Mouse (Mus musculus) forebrain, embryonic 13.5 days (tissue): ENCODE measurements around the gene Ptp4a2. TPM values are rescaled to one million over a fixed set of nuclear protein-coding genes. Genes with fewer than 3 reads are reported as not detected.

Experiments
- ATAC-seq: fragments of 200-750 bp; cut with Nextera tagmentation; 2 replicates; pipeline ENCODE4 v1.8.0; 2017
- H3K27ac ChIP-seq: fragments of 300-500 bp; sonication (generic); 2 replicates; pipeline ENCODE4 v1.5.1; 2015; ENCODE audit warnings: inconsistent platforms, mild to moderate bottlenecking, moderate library complexity
- H3K27me3 ChIP-seq: fragments of 300-500 bp; sonication (generic); 2 replicates; pipeline ENCODE4 v1.6.1; 2015; ENCODE audit warnings: mild to moderate bottlenecking, inconsistent platforms
- H3K36me3 ChIP-seq: fragments of 300-500 bp; sonication (generic); 2 replicates; pipeline ENCODE4 v1.6.1; 2015; ENCODE audit warnings: mild to moderate bottlenecking, inconsistent platforms; ENCODE audit not compliant: poor library complexity, severe bottlenecking
- H3K4me1 ChIP-seq: fragments of 300-500 bp; sonication (generic); 2 replicates; pipeline ENCODE4 v1.6.1; 2015; ENCODE audit warnings: inconsistent platforms
- H3K4me2 ChIP-seq: fragments of 300-500 bp; sonication (generic); 2 replicates; pipeline ENCODE4 v1.6.1; 2015; ENCODE audit warnings: inconsistent platforms, mild to moderate bottlenecking, moderate library complexity
- H3K4me3 ChIP-seq: fragments of 300-500 bp; sonication (generic); 2 replicates; pipeline ENCODE4 v1.5.1; 2015; ENCODE audit warnings: mild to moderate bottlenecking, inconsistent platforms
- H3K9ac ChIP-seq: fragments of 300-500 bp; sonication (generic); 2 replicates; pipeline ENCODE4 v1.6.1; 2015; ENCODE audit warnings: mild to moderate bottlenecking, inconsistent platforms
- H3K9me3 ChIP-seq: fragments of 300-500 bp; sonication (generic); replicated peaks from 2 replicates; pipeline ENCODE4 v1.6.1; 2016; ENCODE audit warnings: inconsistent platforms
- WGBS: fragments of 180-500 bp; shearing (Covaris S2); methylation state at CpG from one replicate; pipeline ENCODE4 v1.1.7; 2015; 5-methylcytosine and 5-hydroxymethylcytosine counted together
- polyA plus RNA-seq: library from polyadenylated mRNA; unstranded; fragments of >200 nt; fragmentation: Nextera tagmentation; extraction: Ambion mirVana; gene quantifications from 2 replicates; pipeline ENCODE4 v1.2.1, GENCODE M21; 2015

Gene Ptp4a2
- polyA plus RNA-seq, 1 experiment from 2014 or later = 389 TPM

- no peak overlapping the region for H3K4me3 ChIP-seq
- 79% methylated on average over 5 of the region's 5 CpGs for WGBS
- peaks cover 19% of the 10 kb centered on the region for H3K4me1 ChIP-seq
- H3K9me3 ChIP-seq = no peaks in the 10 kb centered on the region
- no peak overlapping the region for H3K4me2 ChIP-seq
- H3K36me3 ChIP-seq = no peaks in the 10 kb centered on the region
- no peak overlapping the region for H3K9ac ChIP-seq
- 0 out of 2 replicates have a peak overlapping the region, but pooled peaks have one; percentile 14 for H3K27ac ChIP-seq
- ATAC-seq = no peak
- H3K27me3 ChIP-seq = no peaks in the 10 kb centered on the region
Observed at GRCm38 (mm10) chr4:129783506-129783905, 27.5 kb upstream of the Ptp4a2 start.

- no peaks in the 10 kb centered on the region for H3K36me3 ChIP-seq
- no peak overlapping the region for H3K9ac ChIP-seq
- H3K27ac ChIP-seq = no peak overlapping the region
- WGBS = 1% methylated on average over 4 of the region's 4 CpGs
- H3K4me2 ChIP-seq = no peak overlapping the region
- ATAC-seq = no peak
- H3K4me1 ChIP-seq = peaks cover 19% of the 10 kb centered on the region
- no peaks in the 10 kb centered on the region for H3K27me3 ChIP-seq
- no peaks in the 10 kb centered on the region for H3K9me3 ChIP-seq
- no peak overlapping the region for H3K4me3 ChIP-seq
Observed at GRCm38 (mm10) chr4:129785178-129785577, 25.8 kb upstream of the Ptp4a2 start.

GRCm38 (mm10) chr4:129788693-129789092, 22.3 kb upstream of the Ptp4a2 start:
- H3K4me1 ChIP-seq = peaks cover 9% of the 10 kb centered on the region
- no peaks in the 10 kb centered on the region for H3K36me3 ChIP-seq
- no peaks in the 10 kb centered on the region for H3K27me3 ChIP-seq
- H3K4me2 ChIP-seq = no peak overlapping the region
- no peaks in the 10 kb centered on the region for H3K9me3 ChIP-seq
- no peak for ATAC-seq
- WGBS = 80% methylated on average over 8 of the region's 8 CpGs
- no peak overlapping the region for H3K4me3 ChIP-seq
- H3K9ac ChIP-seq = no peak overlapping the region
- no peak overlapping the region for H3K27ac ChIP-seq

GRCm38 (mm10) chr4:129789635-129790034, 21.4 kb upstream of the Ptp4a2 start:
- no peak overlapping the region for H3K9ac ChIP-seq
- no peaks in the 10 kb centered on the region for H3K36me3 ChIP-seq
- no peaks in the 10 kb centered on the region for H3K9me3 ChIP-seq
- no peak overlapping the region for H3K4me3 ChIP-seq
- no peak for ATAC-seq
- no peaks in the 10 kb centered on the region for H3K27me3 ChIP-seq
- H3K4me2 ChIP-seq = no peak overlapping the region
- WGBS = 96% methylated on average over 2 of the region's 2 CpGs
- no peak overlapping the region for H3K27ac ChIP-seq
- H3K4me1 ChIP-seq = peaks cover 12% of the 10 kb centered on the region

GRCm38 (mm10) chr4:129790475-129790874, 20.5 kb upstream of the Ptp4a2 start:
- H3K4me1 ChIP-seq = peaks cover 20% of the 10 kb centered on the region
- H3K4me3 ChIP-seq = no peak overlapping the region
- H3K36me3 ChIP-seq = no peaks in the 10 kb centered on the region
- no peak overlapping the region for H3K27ac ChIP-seq
- no peak overlapping the region for H3K9ac ChIP-seq
- no peaks in the 10 kb centered on the region for H3K9me3 ChIP-seq
- WGBS = 78% methylated on average over 3 of the region's 3 CpGs
- no peak for ATAC-seq
- H3K27me3 ChIP-seq = no peaks in the 10 kb centered on the region
- H3K4me2 ChIP-seq = no peak overlapping the region

- WGBS = 17% methylated on average over 1 of the region's 1 CpGs
- Histone ChIP-seq H3K27me3 (no peaks in the 10 kb centered on the region), H3K4me2 (no peak overlapping the region), H3K27ac (peak overlapping the region; percentile 59), H3K4me3 (no peak overlapping the region), H3K36me3 (no peaks in the 10 kb centered on the region), H3K9ac (no peak overlapping the region), H3K9me3 (no peaks in the 10 kb centered on the region), H3K4me1 (peaks cover 28% of the 10 kb centered on the region)
- ATAC-seq = peak; percentile 77; the same call in 1 of the 2 replicates
Observed at GRCm38 (mm10) chr4:129791399-129791798, 19.6 kb upstream of the Ptp4a2 start.

- H3K4me2 ChIP-seq = no peak overlapping the region
- H3K27ac ChIP-seq = no peak overlapping the region
- peaks cover 28% of the 10 kb centered on the region for H3K4me1 ChIP-seq
- H3K4me3 ChIP-seq = no peak overlapping the region
- no peak for ATAC-seq
- H3K9ac ChIP-seq = no peak overlapping the region
- H3K9me3 ChIP-seq = no peaks in the 10 kb centered on the region
- no peaks in the 10 kb centered on the region for H3K27me3 ChIP-seq
- no peaks in the 10 kb centered on the region for H3K36me3 ChIP-seq
- 92% methylated on average over 7 of the region's 7 CpGs for WGBS
Observed at GRCm38 (mm10) chr4:129792666-129793202, 18.3 kb upstream of the Ptp4a2 start.

- H3K27ac ChIP-seq = no peak overlapping the region
- ATAC-seq = no peak
- H3K36me3 ChIP-seq = no peaks in the 10 kb centered on the region
- H3K4me1 ChIP-seq = peaks cover 28% of the 10 kb centered on the region
- no peak overlapping the region for H3K4me3 ChIP-seq
- no peaks in the 10 kb centered on the region for H3K27me3 ChIP-seq
- H3K9ac ChIP-seq = no peak overlapping the region
- WGBS = 65% methylated on average over 5 of the region's 5 CpGs
- no peaks in the 10 kb centered on the region for H3K9me3 ChIP-seq
- H3K4me2 ChIP-seq = no peak overlapping the region
Observed at GRCm38 (mm10) chr4:129793713-129794329, 17.2 kb upstream of the Ptp4a2 start.

GRCm38 (mm10) chr4:129795151-129795860, 15.7 kb upstream of the Ptp4a2 start:
- Histone ChIP-seq H3K9me3 (no peaks in the 10 kb centered on the region), H3K4me2 (peak overlapping the region; percentile 47), H3K4me1 (peaks cover 28% of the 10 kb centered on the region), H3K27me3 (no peaks in the 10 kb centered on the region), H3K36me3 (no peaks in the 10 kb centered on the region), H3K4me3 (no peak overlapping the region), H3K27ac (peak overlapping the region; percentile 83), H3K9ac (peak overlapping the region; percentile 51; the same call in 1 of the 2 replicates)
- peak; percentile 53 for ATAC-seq
- WGBS = 8% methylated on average over 17 of the region's 17 CpGs

- peak overlapping the region; percentile 83; the same call in 1 of the 2 replicates for H3K27ac ChIP-seq
- peak overlapping the region; percentile 51; the same call in 1 of the 2 replicates for H3K9ac ChIP-seq
- H3K4me1 ChIP-seq = peaks cover 28% of the 10 kb centered on the region
- ATAC-seq = no peak
- 27% methylated on average over 8 of the region's 8 CpGs for WGBS
- H3K9me3 ChIP-seq = no peaks in the 10 kb centered on the region
- no peaks in the 10 kb centered on the region for H3K36me3 ChIP-seq
- no peak overlapping the region for H3K4me3 ChIP-seq
- peak overlapping the region; percentile 47 for H3K4me2 ChIP-seq
- no peaks in the 10 kb centered on the region for H3K27me3 ChIP-seq
Observed at GRCm38 (mm10) chr4:129795861-129796260, 15.2 kb upstream of the Ptp4a2 start.

- H3K4me3 ChIP-seq = no peak overlapping the region
- H3K4me2 ChIP-seq = no peak overlapping the region
- H3K27me3 ChIP-seq = no peaks in the 10 kb centered on the region
- no peak overlapping the region for H3K9ac ChIP-seq
- ATAC-seq = no peak
- H3K36me3 ChIP-seq = no peaks in the 10 kb centered on the region
- H3K9me3 ChIP-seq = no peaks in the 10 kb centered on the region
- no peak overlapping the region for H3K27ac ChIP-seq
- WGBS = 30% methylated on average over 5 of the region's 5 CpGs
- H3K4me1 ChIP-seq = peaks cover 19% of the 10 kb centered on the region
Observed at GRCm38 (mm10) chr4:129797985-129798384, 13.0 kb upstream of the Ptp4a2 start.

- ATAC-seq = no peak
- H3K4me2 ChIP-seq = no peak overlapping the region
- no peak overlapping the region for H3K27ac ChIP-seq
- H3K27me3 ChIP-seq = no peaks in the 10 kb centered on the region
- H3K9me3 ChIP-seq = no peaks in the 10 kb centered on the region
- H3K4me1 ChIP-seq = no peaks in the 10 kb centered on the region
- no peak overlapping the region for H3K9ac ChIP-seq
- H3K36me3 ChIP-seq = no peaks in the 10 kb centered on the region
- 89% methylated on average over 1 of the region's 1 CpGs for WGBS
- H3K4me3 ChIP-seq = no peak overlapping the region
Observed at GRCm38 (mm10) chr4:129803368-129803767, 7.7 kb upstream of the Ptp4a2 start.
